Mouse (Mus musculus) CH12.LX (cell line): ENCODE results near the gene Chit1.

Source experiments
- CTCF ChIP-seq, 2 experiments: IDR thresholded peaks in 1 of 2; conservative IDR thresholded peaks in 1 of 2; 2 replicates each; pipeline ENCODE4 v1.5.1; 2011 to 2012; ENCODE audit warnings: low read depth in 2 of 2, low read length in 2 of 2, improper control_type of control experiment in 1 of 2, inconsistent platforms in 1 of 2, mild to moderate bottlenecking in 1 of 2, moderate library complexity in 1 of 2
- ELF1 ChIP-seq: IDR thresholded peaks from 2 replicates; pipeline ENCODE4 v1.6.1; 2014; ENCODE audit warnings: low read depth, mild to moderate bottlenecking, inconsistent platforms, low read length, improper control_type of control experiment
- HCFC1 ChIP-seq: IDR thresholded peaks from 2 replicates; pipeline ENCODE4 v1.6.1; 2012; ENCODE audit warnings: low read depth, mild to moderate bottlenecking, inconsistent platforms, low read length, improper control_type of control experiment
- JUND ChIP-seq: conservative IDR thresholded peaks from 2 replicates; pipeline ENCODE4 v1.6.1; 2011; ENCODE audit warnings: low read depth, low read length, improper control_type of control experiment
- MAFK ChIP-seq: IDR thresholded peaks from 2 replicates; pipeline ENCODE4 v1.6.1; 2011; ENCODE audit warnings: low read length, improper control_type of control experiment; ENCODE audit not compliant: insufficient replicate concordance
- MAX ChIP-seq: IDR thresholded peaks from 2 replicates; pipeline ENCODE4 v1.6.1; 2011; ENCODE audit warnings: low read length, improper control_type of control experiment
- MYC ChIP-seq: IDR thresholded peaks from 2 replicates; pipeline ENCODE4 v1.6.1; 2011; ENCODE audit warnings: low read depth, mild to moderate bottlenecking, improper control_type of control experiment, low read length
- POLR2A ChIP-seq: IDR thresholded peaks from 2 replicates; pipeline ENCODE4 v1.6.1; 2011; ENCODE audit warnings: low read depth, mild to moderate bottlenecking, improper control_type of control experiment, low read length
- TCF12 ChIP-seq: IDR thresholded peaks from 2 replicates; pipeline ENCODE4 v1.6.1; 2014; ENCODE audit warnings: low read depth, mild to moderate bottlenecking, inconsistent platforms, low read length, improper control_type of control experiment
- UBTF ChIP-seq: IDR thresholded peaks from 2 replicates; pipeline ENCODE4 v1.6.1; 2012; ENCODE audit warnings: low read depth, mild to moderate bottlenecking, inconsistent platforms, low read length, improper control_type of control experiment, moderate library complexity
- USF1 ChIP-seq: IDR thresholded peaks from 2 replicates; pipeline ENCODE4 v1.6.1; 2014; ENCODE audit warnings: low read depth, mild to moderate bottlenecking, inconsistent platforms, low read length, improper control_type of control experiment

DNA sequence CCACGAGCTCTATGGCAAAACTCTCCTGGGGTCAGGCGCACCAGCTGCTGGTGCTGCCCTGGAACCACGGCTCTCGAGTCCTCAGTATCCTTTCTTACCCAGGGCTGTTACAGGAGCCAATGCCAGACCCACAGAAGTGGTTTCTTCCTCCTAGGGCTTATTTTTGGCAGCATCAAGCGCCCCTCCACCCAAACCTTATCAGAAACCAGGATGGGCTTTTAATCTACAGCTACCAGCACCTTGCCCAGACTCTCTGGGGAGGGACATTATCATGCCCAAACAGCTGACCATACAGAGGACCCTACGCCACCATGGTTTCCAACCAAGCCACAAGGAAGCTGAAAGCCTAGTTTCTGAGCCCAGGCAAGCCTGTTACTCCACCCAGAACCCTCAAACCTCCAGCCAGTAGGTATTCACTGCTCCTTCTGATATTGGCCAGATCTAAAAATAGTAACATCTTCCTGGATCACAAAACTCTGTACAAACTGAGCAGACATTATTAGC lies 37.9 kb upstream of the Chit1 start:
- TF ChIP-seq CTCF (conservative IDR thresholded peaks at IDR 0.05 in 1 of 2, IDR thresholded peaks at IDR 0.05 in 1 of 2; ENCODE audit: low read depth in 2 of 2, low read length in 2 of 2) (no peak), ELF1 (no peak), MYC (no peak), TCF12 (no peak), HCFC1 (no peak), JUND (no peak), MAFK (no peak), UBTF (no peak), USF1 (no peak), POLR2A (no peak), MAX (no peak)
